Mouse (Mus musculus) kidney, embryonic 15.5 days (tissue): ENCODE measurements around the gene Lsamp. TPM values are rescaled to one million over a fixed set of nuclear protein-coding genes. Genes with fewer than 3 reads are reported as not detected.

Experiments used
- ATAC-seq: fragments of 200-750 bp; cut with Nextera tagmentation; replicated peaks from 2 replicates; pipeline ENCODE4 v1.8.0; 2017; ENCODE audit warnings: moderate TSS enrichment; ENCODE audit not compliant: low FRiP score
- H3K27ac ChIP-seq: fragments of 300-500 bp; sonication (generic); 2 replicates; pipeline ENCODE4 v1.5.1; 2015; ENCODE audit warnings: mild to moderate bottlenecking, inconsistent platforms
- H3K27me3 ChIP-seq: fragments of 300-500 bp; sonication (generic); 2 replicates; pipeline ENCODE4 v1.6.1; 2015; ENCODE audit warnings: inconsistent platforms
- H3K36me3 ChIP-seq: fragments of 300-500 bp; sonication (generic); 2 replicates; pipeline ENCODE4 v1.6.1; 2015; ENCODE audit warnings: inconsistent platforms
- H3K4me1 ChIP-seq: fragments of 300-500 bp; sonication (generic); 2 replicates; pipeline ENCODE4 v1.6.1; 2015; ENCODE audit warnings: inconsistent platforms
- H3K4me2 ChIP-seq: fragments of 300-500 bp; sonication (generic); 2 replicates; pipeline ENCODE4 v1.6.1; 2015; ENCODE audit warnings: moderate library complexity, mild to moderate bottlenecking, inconsistent platforms
- H3K4me3 ChIP-seq: fragments of 300-500 bp; sonication (generic); replicated peaks from 2 replicates; pipeline ENCODE4 v1.5.1; 2015; ENCODE audit warnings: mild to moderate bottlenecking, inconsistent platforms
- H3K9ac ChIP-seq: fragments of 300-500 bp; sonication (generic); 2 replicates; pipeline ENCODE4 v1.6.1; 2015; ENCODE audit warnings: mild to moderate bottlenecking, inconsistent platforms
- H3K9me3 ChIP-seq: fragments of 300-500 bp; sonication (generic); replicated peaks from 2 replicates; pipeline ENCODE4 v1.6.1; 2016; ENCODE audit warnings: inconsistent platforms
- whole genome bisulfite sequencing: fragments of 180-500 bp; shearing (Covaris S2); methylation state at CpG from one replicate; pipeline ENCODE4 v1.1.7; 2015; ENCODE audit warnings: mixed read lengths; 5-methylcytosine and 5-hydroxymethylcytosine counted together
- polyA plus RNA-seq: library from polyadenylated mRNA; unstranded; fragments of >200 nt; fragmentation: Nextera tagmentation; extraction: Ambion mirVana; gene quantifications from 2 replicates; pipeline ENCODE4 v1.2.1, GENCODE M21; 2015

Gene Lsamp
- polyA plus RNA-seq, 1 experiment from 2014 or later = 4.9 TPM

DNA sequence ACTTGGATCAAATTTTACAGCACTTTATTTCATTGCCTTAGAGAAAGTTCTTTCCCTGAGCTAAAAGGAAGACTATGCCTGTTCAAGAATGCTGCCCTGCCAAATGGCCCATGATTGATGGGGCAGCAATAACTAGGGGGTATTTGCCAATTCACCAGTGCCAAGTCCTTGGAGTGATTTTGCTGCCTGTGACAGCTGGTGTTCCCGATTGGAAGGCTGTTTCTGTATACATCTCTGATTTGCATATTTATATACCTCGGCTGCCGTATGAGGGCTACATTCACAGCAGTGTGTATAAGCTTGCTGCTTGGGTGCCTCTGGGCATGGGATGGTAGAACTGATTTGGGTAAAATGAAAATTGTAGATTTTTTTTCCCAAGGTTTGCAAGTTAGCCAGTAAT lies 1919.5 kb downstream of the Lsamp start:
- no peak overlapping the region for H3K27ac ChIP-seq
- H3K4me2 ChIP-seq = no peak overlapping the region
- ATAC-seq = no peak
- no peaks in the 10 kb centered on the region for H3K9me3 ChIP-seq
- H3K4me3 ChIP-seq = no peak overlapping the region
- no peaks in the 10 kb centered on the region for H3K36me3 ChIP-seq
- H3K27me3 ChIP-seq = no peaks in the 10 kb centered on the region
- no peaks in the 10 kb centered on the region for H3K4me1 ChIP-seq
- no peak overlapping the region for H3K9ac ChIP-seq
- WGBS = 71% methylated on average over 3 of the region's 3 CpGs

DNA sequence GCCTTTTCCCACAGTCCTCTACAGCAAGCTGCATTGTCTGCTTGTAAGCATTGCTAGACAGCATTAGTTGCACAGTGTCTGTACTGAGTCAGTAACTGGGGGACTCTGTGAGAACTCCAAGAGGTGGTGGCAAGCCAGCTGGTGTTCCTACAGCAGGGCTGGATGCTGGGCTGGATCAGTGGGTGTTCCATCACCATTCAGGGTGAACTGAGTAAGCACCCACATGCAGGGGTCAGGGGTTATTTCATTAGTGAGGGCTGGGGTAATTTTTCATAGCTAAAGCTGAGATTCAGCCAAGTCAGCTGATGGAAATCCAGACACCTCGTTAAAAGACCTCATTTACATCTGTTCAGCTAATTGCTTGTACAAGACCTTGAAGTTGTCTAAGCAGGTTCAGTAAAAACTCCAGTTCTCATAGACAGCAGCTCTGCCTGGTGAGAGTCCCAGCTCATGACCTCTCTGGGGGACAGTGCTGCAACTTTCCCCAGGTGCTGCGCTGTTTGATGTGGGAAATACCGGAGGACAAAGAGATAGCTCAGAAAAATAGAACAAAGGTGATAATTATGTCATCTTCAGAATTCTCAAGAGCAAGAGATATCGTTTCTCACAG lies 1928.5 kb downstream of the Lsamp start:
- no peak overlapping the region for H3K4me3 ChIP-seq
- WGBS = 67% methylated on average over 4 of the region's 4 CpGs
- H3K4me2 ChIP-seq = no peak overlapping the region
- no peaks in the 10 kb centered on the region for H3K4me1 ChIP-seq
- no peaks in the 10 kb centered on the region for H3K36me3 ChIP-seq
- H3K9me3 ChIP-seq = no peaks in the 10 kb centered on the region
- ATAC-seq = no peak
- no peaks in the 10 kb centered on the region for H3K27me3 ChIP-seq
- no peak overlapping the region for H3K9ac ChIP-seq
- no peak overlapping the region for H3K27ac ChIP-seq

- no peak overlapping the region for H3K4me2 ChIP-seq
- no peak overlapping the region for H3K9ac ChIP-seq
- no peaks in the 10 kb centered on the region for H3K27me3 ChIP-seq
- 79% methylated on average over 4 of the region's 4 CpGs for WGBS
- no peaks in the 10 kb centered on the region for H3K36me3 ChIP-seq
- ATAC-seq = no peak
- H3K4me1 ChIP-seq = no peaks in the 10 kb centered on the region
- H3K27ac ChIP-seq = no peak overlapping the region
- no peaks in the 10 kb centered on the region for H3K9me3 ChIP-seq
- H3K4me3 ChIP-seq = no peak overlapping the region
Observed at GRCm38 (mm10) chr16:41913346-41913745, 1929.2 kb downstream of the Lsamp start.

DNA sequence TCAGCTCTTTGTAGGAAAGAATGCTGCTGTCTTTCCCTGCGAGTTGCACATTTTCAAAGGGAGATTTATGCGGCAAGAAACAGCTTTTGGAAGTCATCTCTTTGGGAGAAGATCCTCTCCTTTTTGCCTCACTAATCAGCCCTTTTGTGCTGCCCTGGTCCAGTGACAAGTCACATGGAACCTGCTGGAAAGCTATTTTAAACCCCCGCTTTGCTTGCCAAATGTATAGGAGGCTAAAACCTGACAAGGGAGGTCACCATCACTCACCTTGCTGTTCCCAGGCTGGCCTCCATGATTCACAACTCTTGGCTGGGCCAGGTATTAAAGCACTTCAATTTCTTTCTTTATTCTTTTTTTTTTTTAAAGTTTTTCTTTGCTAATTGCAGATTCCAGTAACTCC lies 1932.2 kb downstream of the Lsamp start:
- Histone ChIP-seq H3K4me3 (no peak overlapping the region), H3K27ac (no peak overlapping the region), H3K9me3 (no peaks in the 10 kb centered on the region), H3K9ac (no peak overlapping the region), H3K4me1 (no peaks in the 10 kb centered on the region), H3K36me3 (no peaks in the 10 kb centered on the region), H3K27me3 (no peaks in the 10 kb centered on the region), H3K4me2 (no peak overlapping the region)
- 64% methylated on average over 3 of the region's 3 CpGs for WGBS
- no peak for ATAC-seq

DNA sequence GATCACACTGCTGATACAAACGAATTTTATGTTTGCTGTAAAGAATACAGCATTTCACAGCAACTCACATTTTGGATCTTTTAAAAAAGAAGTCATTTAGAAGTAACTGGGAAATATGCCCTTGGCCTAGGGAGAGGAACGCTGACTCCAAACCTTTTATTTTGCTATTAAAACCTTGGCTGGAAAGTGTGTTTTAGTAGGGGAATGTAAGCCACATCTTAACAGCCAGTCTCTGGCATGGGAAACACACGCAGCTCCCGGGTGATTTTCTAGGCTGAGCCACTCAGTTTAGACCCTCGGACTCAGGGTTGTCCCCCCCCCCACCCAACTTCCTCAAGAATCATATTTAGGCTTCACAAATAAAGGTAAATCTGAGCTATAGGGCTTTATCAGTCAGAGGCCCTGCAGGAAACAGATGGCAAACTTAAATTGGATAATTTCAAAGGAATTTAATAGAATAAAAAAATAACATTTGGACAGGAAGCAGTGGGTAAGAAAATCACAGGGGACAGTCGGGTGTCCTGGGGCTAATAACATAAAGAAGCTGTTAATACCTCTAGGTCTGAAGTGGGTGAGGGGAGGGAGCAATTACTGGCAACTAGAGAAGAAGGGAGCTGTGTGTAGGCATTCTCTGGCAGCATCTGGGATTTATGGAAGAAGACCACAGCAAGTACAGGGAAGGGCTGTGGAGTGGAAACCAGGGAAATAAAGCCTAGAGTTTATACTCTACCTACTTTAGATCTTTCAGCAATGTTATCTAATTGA lies 1933.1 kb downstream of the Lsamp start:
- no peaks in the 10 kb centered on the region for H3K36me3 ChIP-seq
- no peaks in the 10 kb centered on the region for H3K4me1 ChIP-seq
- no peak overlapping the region for H3K4me3 ChIP-seq
- 57% methylated on average over 6 of the region's 6 CpGs for WGBS
- no peaks in the 10 kb centered on the region for H3K9me3 ChIP-seq
- H3K27ac ChIP-seq = no peak overlapping the region
- H3K27me3 ChIP-seq = no peaks in the 10 kb centered on the region
- no peak overlapping the region for H3K4me2 ChIP-seq
- no peak overlapping the region for H3K9ac ChIP-seq
- no peak for ATAC-seq

DNA sequence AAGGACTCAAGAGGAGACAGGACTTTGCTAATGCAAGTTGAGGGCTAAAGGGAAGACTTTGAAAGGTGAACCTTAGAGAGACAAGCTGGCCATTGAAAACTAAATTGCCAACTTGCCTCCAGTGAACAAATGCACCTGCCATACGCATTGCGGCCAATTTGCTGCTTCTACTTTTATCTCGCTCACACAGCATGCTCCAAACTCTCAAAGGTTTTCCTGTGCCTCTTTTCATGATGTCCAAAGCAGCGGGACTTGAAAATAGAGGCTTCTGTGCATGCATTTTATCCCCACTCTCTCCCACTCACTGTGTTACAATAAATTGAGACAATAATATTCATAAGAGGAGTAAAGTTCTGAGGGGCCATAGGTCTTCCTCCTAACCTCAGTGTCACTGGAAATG lies 1945.4 kb downstream of the Lsamp start:
- Histone ChIP-seq H3K27ac (no peak overlapping the region), H3K4me2 (no peak overlapping the region), H3K36me3 (no peaks in the 10 kb centered on the region), H3K9me3 (no peaks in the 10 kb centered on the region), H3K4me3 (no peak overlapping the region), H3K9ac (no peak overlapping the region), H3K27me3 (no peaks in the 10 kb centered on the region), H3K4me1 (no peaks in the 10 kb centered on the region)
- no peak for ATAC-seq
- WGBS = 92% methylated on average over 4 of the region's 4 CpGs

DNA sequence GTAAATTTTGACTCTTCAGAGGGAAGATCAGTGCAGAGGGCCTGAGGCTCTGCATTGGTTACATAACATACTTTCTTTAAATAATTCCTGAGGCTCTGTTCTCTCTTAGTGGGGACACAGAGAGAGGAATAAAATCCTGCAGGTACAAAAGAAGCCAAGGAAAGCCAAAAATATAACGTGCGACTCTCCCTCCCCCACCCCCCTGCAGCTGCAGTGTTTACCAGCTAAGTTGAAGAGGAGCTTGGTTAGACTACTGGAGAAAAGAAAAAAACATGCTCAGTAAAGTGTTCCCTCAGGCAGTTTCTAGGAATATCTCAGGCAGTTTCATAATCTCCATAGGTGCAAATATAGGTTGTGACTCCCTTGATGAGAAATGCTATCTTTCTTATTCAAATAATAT lies 1951.5 kb downstream of the Lsamp start:
- H3K4me1 ChIP-seq = peaks cover 9% of the 10 kb centered on the region; the same call in 1 of the 2 replicates
- no peak overlapping the region for H3K4me2 ChIP-seq
- H3K9ac ChIP-seq = no peak overlapping the region
- H3K9me3 ChIP-seq = no peaks in the 10 kb centered on the region
- H3K36me3 ChIP-seq = no peaks in the 10 kb centered on the region
- 70% methylated on average over 2 of the region's 2 CpGs for WGBS
- no peak for ATAC-seq
- H3K4me3 ChIP-seq = no peak overlapping the region
- H3K27me3 ChIP-seq = no peaks in the 10 kb centered on the region
- H3K27ac ChIP-seq = no peak overlapping the region

GRCm38 (mm10) chr16:41936908-41937595 lies 1952.9 kb downstream of the Lsamp start:
- no peak overlapping the region for H3K4me3 ChIP-seq
- H3K36me3 ChIP-seq = no peaks in the 10 kb centered on the region
- H3K4me2 ChIP-seq = no peak overlapping the region
- peak; percentile 72 for ATAC-seq
- H3K9ac ChIP-seq = no peak overlapping the region
- H3K9me3 ChIP-seq = no peaks in the 10 kb centered on the region
- H3K27me3 ChIP-seq = no peaks in the 10 kb centered on the region
- H3K4me1 ChIP-seq = peaks cover 9% of the 10 kb centered on the region; the same call in 1 of the 2 replicates
- 0 out of 2 replicates have a peak overlapping the region, but pooled peaks have one; percentile 18 for H3K27ac ChIP-seq
- 44% methylated on average over 3 of the region's 3 CpGs for WGBS

GRCm38 (mm10) chr16:41937596-41937990 lies 1953.4 kb downstream of the Lsamp start:
- Histone ChIP-seq H3K36me3 (no peaks in the 10 kb centered on the region), H3K9me3 (no peaks in the 10 kb centered on the region), H3K9ac (no peak overlapping the region), H3K4me1 (peaks cover 9% of the 10 kb centered on the region; the same call in 1 of the 2 replicates), H3K4me2 (no peak overlapping the region), H3K27me3 (no peaks in the 10 kb centered on the region), H3K27ac (no peak overlapping the region), H3K4me3 (no peak overlapping the region)
- 60% methylated on average over 1 of the region's 1 CpGs for WGBS
- peak; percentile 79 for ATAC-seq

DNA sequence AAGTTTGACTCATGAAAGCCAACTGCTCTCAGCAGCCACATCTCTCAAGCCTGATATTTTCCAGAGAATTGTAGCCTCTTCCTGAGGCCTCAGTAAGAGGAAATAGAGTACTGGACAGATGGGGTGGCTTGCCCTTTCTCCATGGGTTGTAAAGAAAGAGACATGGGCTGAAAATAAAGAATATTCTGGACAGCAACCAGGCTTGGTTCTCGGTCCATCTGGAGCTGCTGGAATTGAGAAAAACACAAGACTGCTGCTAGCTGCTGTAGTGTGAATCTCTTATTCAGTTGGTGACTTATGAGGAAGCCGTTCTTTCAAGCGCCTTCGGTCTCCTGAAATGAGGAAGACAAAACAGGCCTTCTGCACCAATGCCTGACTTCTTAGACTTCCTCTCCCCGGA lies 1954.1 kb downstream of the Lsamp start:
- Histone ChIP-seq H3K4me3 (no peak overlapping the region), H3K36me3 (no peaks in the 10 kb centered on the region), H3K4me1 (peaks cover 9% of the 10 kb centered on the region; the same call in 1 of the 2 replicates), H3K9ac (no peak overlapping the region), H3K27ac (no peak overlapping the region), H3K27me3 (no peaks in the 10 kb centered on the region), H3K4me2 (no peak overlapping the region), H3K9me3 (no peaks in the 10 kb centered on the region)
- 69% methylated on average over 5 of the region's 5 CpGs for WGBS
- ATAC-seq = no peak

DNA sequence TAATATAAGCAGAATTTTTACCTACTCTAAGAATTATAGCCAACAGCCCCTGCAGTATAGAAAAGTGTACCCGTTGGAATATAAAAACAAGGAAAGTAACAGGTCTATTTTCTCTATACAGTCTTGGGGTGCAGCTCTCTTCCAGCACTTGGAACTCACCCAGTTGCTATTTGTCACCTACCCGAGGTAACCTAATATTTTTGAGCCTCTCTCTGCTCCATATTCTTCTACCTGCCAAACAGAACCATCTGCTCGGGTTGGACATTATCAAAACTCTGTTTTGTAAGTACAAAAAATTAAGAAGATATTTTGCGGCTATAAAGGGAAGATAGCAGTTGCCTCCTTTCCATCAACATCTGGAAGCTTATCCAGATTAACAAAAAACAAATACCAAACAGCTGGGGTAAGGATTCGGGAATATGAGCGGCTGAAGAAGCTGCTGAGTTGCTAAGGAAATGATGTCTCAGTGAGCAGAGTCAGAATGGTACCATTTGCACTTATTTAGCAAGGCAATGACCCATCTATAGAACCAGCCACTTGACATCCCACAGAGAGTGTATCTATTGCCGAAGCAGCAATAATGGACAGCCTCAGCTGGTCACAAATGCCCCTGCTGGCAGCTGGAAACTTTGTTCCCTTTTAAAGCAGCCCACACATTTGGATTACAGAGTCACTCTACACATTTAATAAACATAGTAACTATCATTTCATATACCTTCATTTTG lies 1957.6 kb downstream of the Lsamp start:
- 84% methylated on average over 7 of the region's 7 CpGs for WGBS

DNA sequence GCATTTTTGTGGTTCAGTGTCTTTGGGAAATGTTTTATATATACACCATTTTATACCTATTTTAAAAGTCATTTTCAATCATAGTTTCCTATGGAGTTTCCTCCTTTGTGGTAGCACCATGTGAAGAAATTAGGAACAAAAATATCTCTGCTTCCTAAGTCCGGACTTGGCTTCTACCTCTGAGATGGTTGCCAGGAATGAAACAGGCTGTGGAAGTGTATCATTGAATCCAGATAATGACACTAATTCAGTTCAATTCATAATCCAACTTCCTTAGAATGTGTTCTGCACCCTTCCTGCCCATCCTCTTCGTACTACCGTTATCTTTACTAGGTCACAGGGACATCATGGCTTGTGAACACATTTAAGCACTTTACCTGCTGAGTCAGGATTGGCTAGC lies 1973.7 kb downstream of the Lsamp start:
- Histone ChIP-seq H3K36me3 (no peaks in the 10 kb centered on the region), H3K4me2 (no peak overlapping the region), H3K9ac (no peak overlapping the region), H3K27me3 (no peaks in the 10 kb centered on the region), H3K9me3 (no peaks in the 10 kb centered on the region; the same call in 1 of the 2 replicates), H3K4me3 (no peak overlapping the region), H3K4me1 (no peaks in the 10 kb centered on the region), H3K27ac (no peak overlapping the region)
- 87% methylated on average over 3 of the region's 3 CpGs for WGBS
- ATAC-seq = no peak

More for the DNA sequence above, 1957.6 kb downstream of the Lsamp start:
- Histone ChIP-seq H3K4me1 (peaks cover 6% of the 10 kb centered on the region; the same call in 1 of the 2 replicates), H3K9ac (no peak overlapping the region), H3K4me2 (no peak overlapping the region), H3K9me3 (no peaks in the 10 kb centered on the region), H3K27me3 (no peaks in the 10 kb centered on the region), H3K36me3 (no peaks in the 10 kb centered on the region), H3K27ac (no peak overlapping the region), H3K4me3 (no peak overlapping the region)
- ATAC-seq = no peak
